Mouse (Mus musculus) adrenal gland, postnatal 10 days (tissue): ENCODE measurements around the gene Slc22a21. TPM values are rescaled to one million over a fixed set of nuclear protein-coding genes. Genes with fewer than 3 reads are reported as not detected.
"Not testable (repeated sequence)": the region's sequence is repeated elsewhere in the genome, so short reads cannot be mapped to it uniquely, and the experiment has no call there.

ENCODE experiments used
- DNase-seq: peaks from one replicate; pipeline ENCODE4 v3.0.0; 2021; ENCODE audit warnings: mixed read lengths
- long read RNA-seq, 2 experiments: library from polyadenylated mRNA; stranded (forward); transcript quantifications; one replicate each; pipeline ENCODE4 v2.0.0; 2021
- total RNA-seq, 2 experiments: library from RNA; stranded (reverse); gene quantifications; 2 replicates each; pipeline ENCODE4 v1.2.3; 2021

Gene Slc22a21
- total RNA-seq, result 1 to 10 TPM; 4.4 to 5.8 TPM
- long read RNA-seq, experiment 1, partial matches to known transcripts, result 0 of 2 reads
- long read RNA-seq, experiment 1, other reads (novel, unspliced or antisense), result 2 of 2 reads
- long read RNA-seq, experiment 2, partial matches to known transcripts, result 1 of 4 reads
- long read RNA-seq, experiment 2, other reads (novel, unspliced or antisense), result 2 of 4 reads

DNA sequence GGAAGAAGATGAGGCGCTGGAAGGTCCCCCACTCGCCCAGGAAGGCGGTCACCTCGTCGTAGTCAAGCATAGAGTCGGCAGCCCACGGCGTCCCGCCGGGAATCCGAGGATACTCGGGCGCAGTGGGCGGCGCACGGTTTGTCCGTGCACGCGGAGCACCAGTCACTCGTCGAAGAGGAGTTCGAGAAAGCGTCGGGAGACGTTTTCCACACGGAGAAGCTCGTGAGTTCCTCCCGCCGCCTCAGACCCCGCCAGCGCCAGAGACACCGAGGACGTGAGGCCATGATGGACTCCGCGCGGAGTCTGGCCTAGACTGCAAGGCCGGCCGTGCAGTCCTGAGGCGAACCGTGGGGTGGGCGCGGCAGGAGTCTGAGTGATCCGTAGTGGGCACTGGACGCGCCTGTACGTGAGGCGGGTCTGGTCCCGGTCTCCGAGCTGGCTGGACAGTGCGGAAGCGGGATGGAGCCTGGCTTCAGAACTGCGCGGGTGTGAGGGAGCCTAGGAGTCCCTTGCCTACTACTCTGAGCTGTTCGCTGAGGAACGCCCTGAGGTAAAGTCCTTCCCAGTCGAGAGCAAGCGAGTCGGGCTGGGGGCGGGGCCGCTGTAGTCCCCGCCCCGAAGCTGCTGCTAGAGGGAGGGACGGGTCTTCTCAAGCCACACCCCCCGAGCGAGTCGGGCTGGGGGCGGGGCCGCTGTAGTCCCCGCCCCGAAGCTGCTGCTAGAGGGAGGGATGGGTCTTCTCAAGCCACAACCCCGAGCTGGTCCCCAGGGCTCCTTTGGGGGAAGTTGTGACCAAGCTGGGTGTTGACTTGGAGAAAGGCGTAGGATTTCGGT is at the start of gene Slc22a21:
Gene Slc22a21 (minus strand): TSS at position 545 of the 834 bp plus-strand sequence.
- peak; percentile 89 for DNase-seq

DNA sequence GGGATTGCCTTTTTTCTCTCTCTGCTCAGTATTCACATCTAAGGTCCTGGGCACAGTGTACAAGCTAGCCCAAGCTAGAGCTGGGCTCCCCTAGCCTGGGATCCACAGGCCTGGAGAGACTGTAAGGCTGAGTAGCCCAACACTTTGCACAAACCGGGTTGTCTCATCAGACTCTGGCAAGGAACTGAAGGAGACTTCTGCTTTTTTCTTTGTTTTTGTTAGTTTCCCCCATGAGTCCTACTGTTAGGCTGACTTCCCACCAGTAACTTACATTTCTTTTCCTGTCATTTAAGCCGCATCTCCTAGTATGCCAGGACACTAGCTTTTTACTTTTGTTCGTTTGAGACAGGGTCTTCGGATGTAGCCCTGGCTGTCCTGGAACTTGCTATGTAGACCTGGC is 48.9 kb upstream of the Slc22a21 start:
- no peak for DNase-seq

DNA sequence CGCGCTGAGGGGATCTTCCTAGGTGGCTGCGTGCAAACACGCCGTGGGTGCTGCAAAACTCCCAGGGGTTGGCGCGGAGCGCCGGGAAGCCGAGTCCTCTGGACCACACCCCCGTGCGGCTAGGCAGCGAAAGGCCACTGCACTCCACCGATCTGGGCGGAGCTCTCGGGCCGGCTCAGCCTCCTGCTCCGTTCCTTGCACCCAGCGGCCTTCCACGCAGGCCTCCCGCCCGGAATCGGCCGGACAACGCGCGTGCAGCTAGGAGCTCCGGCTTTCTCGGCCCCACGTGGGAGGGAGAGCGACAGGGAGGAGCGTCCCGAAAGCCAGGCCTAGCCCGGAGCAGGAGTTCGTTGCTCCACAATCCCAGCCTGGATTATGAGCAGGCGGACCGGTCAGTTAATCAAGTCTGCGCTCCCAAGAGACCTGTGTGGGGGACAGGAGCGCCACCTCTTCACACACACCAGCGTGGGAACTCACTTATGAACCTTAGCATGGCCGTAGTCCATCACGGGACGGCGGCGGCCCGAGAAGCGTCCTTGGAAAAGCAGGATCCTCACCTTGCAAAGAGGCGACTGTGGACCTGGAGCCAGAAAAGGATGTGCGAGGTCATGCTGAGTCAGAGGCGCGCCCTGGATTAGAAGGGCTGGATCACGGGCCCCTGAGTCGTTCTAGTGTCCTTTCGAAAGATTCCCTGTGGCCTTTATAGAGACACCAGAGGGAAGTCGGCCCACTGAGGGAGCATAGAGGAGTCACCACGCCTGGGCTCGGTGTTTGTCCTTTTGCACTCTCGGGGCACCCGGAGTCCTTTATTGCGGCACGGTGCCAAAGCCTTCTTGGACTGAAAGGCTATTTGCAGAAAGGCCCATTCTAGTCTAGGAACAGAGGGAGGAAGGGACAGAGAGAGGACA is 48.2 kb upstream of the Slc22a21 start, which contains the start of gene Slc22a4:
Gene Slc22a4 (minus strand): TSS at position 47 of the 908 bp plus-strand sequence.
- DNase-seq, result peak; percentile 87

DNA sequence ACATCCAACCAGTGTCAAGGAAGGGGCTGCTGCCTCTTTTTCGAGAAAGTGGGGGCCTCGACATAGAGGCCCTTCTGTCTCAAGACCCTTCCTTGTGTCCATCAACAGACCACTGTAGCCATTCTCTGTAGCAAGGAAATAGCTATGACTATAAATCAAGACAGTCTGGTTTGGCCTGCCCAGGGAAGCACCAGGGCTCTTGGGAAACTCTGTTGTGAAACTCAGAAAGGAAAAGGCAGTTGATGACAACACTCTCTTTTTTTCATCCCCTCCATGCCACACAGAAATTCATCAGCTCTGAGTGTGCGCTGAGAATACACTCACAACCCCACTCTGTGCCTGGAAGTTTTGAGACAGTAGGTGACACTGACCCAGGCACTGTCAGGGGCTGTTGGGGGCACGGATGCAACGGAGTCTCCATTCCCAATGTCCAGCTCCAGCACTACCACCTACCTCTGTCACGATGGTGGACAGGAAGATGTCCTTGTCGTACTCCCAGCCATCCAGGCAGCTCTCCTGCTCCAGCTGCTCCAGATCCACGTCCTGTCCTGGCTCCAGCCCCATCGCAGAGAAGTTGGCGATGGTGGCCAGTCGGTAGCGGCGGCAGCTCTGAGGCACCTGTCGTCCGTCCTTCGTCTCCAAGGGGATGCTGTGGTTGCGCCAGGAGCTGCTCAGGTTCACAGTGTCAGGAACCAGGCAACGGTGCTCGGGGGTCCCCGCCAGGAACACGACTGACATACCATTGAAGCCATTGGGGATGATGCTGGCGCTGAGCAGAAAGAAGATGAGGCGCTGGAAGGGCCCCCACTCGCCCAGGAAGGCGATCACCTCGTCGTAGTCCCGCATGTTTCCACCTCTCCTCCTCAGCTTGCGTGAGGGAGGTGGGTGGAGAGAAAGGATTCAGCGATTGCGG is 47.3 kb upstream of the Slc22a21 start:
- DNase-seq, result no peak

DNA sequence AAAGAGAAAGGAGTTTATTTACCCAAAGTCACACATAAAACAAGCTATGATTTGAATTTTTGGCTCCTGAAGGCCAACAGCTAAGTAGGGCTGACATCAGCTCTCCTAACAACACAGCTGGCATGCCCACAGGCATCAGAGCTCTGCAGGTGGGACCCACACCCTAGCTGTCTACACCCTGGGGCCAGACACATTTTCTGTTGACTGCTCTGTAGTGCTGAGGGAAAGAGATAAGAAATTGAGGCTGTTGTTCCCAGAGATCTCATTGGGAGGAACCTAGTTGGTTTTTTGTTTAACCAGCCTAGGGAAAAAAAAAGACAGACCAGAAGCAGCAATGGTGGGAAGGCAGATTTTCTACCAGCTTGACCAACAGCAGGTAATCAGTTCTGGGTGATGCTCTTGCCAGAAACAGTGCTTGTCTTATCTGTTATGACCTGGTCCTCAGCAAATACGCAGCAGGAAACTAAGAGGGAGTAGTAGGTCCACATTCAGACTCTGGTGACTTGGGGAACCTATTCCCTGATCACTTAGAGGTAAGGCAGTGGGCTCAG is 46.4 kb upstream of the Slc22a21 start:
- DNase-seq, result no peak

DNA sequence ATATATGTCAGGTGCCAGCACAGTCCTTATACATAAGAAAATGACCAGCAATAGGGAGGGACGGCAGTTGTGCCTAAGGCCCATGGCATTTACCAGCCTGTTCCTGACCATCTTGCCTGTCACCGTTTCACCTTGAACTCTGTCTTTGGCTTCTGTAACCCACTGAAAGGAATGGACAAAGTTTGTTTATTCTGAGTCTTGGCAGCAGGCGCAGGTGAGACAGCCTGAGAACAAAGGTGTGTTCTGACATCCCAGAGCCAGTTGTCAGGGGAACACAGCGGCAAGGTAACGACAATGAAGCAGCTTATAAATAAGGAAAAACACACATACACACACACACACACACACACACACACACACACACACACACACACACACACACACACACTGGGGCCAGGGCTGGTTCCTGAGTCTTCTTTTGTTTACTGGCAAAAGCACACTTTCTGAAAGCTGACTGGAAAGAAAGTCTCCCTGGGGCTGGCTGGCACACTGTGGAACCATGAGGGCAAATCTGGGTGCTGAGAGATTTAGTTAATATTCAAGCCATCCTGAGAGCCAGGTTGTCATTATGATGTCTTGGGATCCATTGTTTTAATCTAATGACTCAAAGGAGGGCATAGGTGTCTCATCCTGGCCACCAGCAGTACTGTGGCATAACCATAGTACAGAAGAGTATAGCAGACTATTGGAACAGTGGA is 41.4 kb upstream of the Slc22a21 start:
- no peak for DNase-seq

DNA sequence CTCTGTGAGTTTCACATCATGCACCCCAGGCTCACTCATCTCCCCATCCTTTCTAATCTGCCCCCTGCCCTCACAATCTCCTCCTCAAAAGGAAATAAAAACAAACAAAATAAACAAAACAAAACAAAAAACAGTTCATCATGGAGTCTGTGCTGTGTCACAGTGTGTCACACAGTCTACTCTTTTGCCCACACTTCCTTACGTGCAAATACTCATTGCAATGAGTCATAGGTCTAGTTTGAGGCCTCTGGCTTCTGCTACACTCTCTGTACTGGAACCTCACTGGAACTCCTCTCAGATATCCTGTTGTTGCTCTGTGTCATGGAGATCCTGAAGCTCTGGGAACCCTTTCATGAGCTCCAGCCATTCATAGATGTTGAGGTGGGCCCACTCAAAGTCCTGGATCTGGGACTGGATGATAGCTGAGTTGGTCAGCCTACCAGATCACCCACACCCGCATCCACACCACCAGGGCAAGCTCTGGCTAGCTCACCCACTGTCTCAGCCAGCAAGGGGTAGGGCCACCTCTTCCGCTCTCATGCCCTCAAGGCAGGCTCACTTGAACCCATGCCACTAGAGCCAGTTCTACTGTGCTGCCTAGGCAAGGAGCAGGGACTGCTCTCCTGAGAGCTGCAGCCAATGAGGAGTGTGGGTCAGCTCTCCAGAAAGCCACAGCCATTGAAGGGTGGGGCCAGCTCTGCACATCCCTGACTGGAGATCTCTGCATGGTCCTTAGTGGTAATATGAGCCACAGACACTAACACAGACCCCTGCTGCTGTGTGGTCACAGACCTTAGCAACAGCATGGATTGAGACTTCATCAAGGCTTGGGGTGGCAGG is 39.0 kb upstream of the Slc22a21 start:
- no peak for DNase-seq

DNA sequence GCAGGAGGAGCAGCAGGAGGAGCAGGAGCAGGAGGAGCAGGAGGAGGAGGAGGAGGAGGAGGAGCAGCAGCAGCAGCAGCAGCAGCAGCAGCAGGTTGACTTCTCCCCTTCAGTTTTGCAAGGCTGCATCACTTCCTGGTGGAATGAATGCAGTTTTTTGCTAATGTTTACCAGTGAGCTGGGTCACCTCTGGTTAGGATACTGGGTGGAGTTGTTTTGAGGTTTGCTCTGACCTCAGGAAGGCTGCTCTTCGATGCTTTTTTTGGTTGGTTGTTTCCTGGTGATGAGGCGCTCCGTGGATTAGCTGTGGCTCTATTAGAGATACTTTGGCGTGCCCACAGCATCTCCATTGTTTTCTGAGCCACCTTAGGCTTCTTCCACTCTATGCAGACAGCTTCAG is 37.5 kb upstream of the Slc22a21 start:
- no peak for DNase-seq

DNA sequence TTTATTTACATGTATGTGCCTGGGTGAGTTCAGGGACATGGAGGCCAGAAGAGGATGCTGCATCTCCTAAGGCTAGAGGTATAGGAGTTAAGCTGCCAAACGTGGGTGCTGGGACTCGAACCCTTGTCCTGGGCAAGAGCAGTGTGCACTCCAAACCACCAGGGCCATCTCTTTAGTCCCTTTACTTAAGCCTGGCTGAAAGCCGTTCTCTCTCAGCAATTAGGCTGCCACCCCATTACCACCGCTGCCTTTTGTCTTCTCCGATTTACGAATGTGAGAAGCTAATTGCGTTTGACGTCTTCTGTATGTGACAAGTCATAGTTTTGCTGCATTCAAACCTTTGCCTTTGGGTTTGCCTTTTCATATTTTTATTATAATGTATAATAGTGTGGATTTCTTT is 35.9 kb upstream of the Slc22a21 start:
- DNase-seq, result no peak

DNA sequence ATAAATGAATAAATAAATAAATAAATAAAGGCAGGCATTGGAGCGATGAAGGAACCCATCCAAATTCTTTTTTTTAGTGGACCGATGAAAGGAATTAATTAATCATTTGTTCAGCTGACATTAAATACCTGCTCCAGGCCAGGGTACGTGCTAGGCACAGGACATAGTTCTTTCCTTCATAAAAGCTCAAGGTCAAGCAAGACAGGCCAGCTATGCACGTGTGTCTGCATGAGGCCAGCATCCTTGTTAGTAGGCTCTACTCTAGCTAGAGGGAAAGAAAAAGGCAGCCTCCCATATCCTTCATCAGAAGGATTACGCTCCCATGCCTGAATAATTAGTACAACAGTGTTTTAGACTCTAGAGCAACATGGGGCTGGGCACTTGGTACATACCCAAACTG is 32.8 kb upstream of the Slc22a21 start:
- DNase-seq, result no peak

DNA sequence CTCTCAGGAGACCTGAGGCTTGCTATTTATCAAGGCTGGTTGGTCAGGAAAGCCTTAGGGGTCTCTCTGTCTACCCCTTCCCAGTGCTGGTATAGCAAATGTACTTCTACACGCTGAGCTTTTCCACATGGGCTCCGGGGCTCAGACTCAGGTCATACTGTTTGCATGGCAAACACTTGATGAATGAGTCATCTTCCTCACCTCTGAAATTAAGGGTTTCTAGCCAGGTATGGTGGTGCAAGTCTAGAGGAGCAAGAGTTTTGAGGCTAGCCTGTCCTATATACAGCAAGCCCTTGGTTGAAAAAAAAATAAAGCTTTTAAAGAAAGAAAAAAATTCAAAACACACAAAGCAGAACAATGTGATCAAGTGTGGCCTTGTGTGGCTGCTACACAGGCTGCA is 31.1 kb upstream of the Slc22a21 start:
- no peak for DNase-seq

DNA sequence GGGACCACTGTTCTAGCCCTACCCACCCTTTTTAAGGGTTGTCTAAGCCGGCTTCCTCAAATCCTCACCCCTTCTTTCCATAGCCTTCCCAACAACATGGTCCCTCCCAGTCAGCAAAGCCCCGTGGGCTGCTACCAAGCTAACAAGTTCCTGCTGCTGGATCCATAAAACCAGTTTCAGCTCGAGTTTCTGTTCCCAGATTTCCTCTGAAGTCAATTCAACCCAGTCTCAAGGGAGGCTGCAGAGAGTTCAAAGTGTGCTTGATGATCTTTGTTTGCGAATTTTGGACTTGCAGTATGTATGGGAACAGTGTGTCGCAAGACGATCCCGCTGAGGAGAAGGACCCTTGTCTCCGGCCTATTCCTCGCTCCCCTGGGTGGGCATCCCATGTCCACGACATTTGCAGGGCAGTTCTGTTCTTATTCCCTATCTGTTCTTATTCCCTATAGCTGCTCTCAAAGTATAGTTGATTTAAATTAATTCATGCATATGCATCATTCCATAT is 28.3 kb upstream of the Slc22a21 start:
- DNase-seq, result peak; percentile 17

DNA sequence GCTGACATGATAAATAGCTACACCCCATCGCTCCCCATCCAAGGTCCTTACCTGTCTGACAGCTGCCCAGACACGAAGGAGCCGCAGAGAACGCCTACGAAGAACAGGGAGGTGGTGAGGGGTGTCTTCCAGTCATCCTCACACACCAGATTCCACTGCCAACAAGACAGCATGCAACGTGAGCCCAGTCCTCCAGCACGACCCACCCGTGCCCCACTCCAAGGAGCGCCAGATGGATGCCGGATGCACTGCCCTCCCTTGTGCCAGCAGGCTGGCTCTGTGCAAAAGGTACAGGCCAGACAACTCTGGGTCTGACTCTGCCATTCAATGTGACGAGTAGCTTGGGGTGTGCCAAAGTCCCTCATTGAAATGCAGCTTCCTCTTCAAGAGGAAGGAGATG is 27.6 kb upstream of the Slc22a21 start:
- DNase-seq, result no peak

DNA sequence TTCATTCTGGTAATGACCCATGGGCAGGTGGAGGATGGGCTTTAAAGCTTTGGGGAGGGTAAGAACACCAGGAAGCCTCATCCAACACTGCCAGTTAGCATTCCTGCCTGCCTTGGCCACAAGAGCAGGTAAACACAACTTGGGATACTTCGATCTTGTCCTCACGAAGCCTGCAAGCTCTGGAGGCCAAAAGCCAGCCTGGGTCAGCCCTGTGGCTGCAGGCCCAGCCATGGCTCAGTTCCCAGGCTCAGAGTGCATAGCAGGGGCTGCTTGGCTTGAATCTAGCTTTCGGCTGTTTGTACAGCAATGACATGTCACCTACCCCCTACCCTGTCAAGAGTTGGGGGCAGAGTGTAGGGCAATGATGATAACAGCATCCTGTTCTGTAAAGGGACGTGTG is 26.8 kb upstream of the Slc22a21 start:
- DNase-seq, result peak; percentile 71

DNA sequence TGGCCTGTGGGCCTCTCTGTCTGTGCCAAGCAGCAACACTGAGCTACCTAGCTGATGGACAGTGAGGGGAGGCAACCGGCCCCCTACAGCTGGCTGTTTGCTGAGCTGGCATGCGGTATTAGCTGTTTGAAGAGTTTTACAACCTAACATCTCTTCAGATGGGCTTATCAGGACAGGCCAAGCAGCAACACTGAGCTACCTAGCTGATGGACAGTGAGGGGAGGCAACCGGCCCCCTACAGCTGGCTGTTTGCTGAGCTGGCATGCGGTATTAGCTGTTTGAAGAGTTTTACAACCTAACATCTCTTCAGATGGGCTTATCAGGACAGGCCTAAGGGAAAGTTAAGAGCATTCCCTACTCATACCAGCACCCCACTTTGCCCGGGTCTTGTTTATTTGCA is 26.2 kb upstream of the Slc22a21 start:
- DNase-seq, result not testable (repeated sequence)

DNA sequence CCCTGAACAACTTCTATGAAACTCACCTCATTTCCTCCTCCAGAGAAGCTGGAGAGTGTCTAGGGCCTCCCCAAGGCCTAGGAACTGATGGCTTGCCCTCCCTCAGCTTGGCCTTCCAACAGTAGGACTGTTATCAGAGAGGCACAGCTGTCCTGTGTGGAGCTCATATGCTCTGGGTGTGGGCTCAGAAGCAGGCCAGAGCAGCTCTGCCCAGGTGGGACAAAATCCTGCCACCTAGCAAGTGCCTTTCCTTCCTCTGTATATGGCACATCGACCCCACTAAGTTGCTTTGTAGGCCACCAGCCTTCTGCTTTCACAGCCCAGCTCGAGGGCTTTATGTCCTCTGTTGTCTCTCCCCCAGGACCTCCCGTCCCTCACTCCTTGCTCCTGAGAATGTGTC is 24.6 kb upstream of the Slc22a21 start:
- no peak for DNase-seq

DNA sequence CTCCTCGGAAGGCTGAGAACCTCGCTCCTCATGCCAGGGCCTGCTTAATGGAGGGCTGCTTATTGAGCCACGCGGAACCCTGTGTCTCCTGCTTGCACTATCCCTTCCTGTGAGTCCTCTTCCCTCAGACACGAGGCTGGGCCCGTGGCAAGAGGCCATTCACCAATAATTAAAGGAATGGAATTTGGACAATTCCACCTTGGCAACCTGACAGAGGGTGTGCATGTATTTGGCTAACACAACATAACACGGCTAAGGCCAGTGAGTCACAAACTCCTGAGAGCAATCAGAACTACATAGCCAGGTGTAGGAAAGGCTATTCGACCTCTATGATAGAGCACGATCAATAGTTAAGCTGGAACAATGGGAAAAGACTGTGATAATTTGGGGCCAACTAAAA is 24.1 kb upstream of the Slc22a21 start:
- DNase-seq, result no peak

DNA sequence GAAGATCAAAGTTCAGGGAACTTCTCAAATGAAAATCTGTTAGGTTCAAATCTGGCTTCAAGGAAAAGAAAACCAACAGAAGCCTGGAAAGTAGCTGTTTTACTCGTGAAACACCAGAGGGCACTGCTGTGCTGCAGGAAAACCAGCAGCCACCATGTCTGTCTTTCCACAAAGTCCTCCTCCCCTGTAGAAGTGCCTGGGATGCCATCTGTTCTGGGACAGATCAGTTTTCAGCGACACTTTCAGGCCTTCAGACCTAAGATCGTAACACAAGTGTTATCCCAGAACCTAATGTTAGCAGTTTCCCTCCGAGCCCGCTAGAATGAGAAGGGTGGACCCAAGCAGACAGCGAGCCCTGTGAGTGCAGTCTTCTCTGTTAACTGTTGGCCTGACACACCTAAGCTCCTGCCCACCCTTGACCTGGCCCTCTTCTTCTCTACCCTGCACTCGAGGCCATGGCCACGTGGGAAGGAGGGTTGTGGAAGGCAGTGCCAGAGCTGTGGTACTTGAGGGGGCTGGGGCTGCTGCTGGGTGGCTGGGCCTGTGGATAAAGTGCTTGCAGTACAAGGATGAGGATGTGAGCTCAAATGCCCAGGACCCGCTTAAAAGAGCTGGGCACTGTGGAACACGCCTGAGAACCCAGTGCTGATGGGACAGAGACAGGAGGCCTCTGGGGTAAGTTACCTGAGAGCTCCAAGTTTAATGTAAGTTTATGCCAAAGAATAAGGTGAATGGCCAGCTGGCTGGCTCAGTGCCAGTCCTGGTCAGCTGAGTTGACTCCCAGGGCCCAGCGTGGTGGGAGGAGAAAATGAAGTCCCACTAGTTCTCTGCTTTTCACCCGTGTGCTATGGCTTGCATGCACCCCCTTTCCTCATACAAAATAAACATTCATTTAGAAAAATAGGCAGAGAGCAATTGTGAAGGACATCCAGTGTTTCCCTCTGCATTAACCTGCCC is 22.9 kb upstream of the Slc22a21 start:
- peak; percentile 74 for DNase-seq
